Mouse (Mus musculus) kidney, adult 11 months (tissue): ENCODE results near the gene Cfap46.
A peak's percentile ranks its signal among the peaks of the same experiment; 100 is the strongest.
"Not testable (repeated sequence)": the region's sequence is repeated elsewhere in the genome, so short reads cannot be mapped to it uniquely, and the experiment has no call there.

ENCODE experiments used
- DNase-seq: peaks from one replicate; pipeline ENCODE4 v3.0.0; 2022

Cfap46 gene

DNA sequence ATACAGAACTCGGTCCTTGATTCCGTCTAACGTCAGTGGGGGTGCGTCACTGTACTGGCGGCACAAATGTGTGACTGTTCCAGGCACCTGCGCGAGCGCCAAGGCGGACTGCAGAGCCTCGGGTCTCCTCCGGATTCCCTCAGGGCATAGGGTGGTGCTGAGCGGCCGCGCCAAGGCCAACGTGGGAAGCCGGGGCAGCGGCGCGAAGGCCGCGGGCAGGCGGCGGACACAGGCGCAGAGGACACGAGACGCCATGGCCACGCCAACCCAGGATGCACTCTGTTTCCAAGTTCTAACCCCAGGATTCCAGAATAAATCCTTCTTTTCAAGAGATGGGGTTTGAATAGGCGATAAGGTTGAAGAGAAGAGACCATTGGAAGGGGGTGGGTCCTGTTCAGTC, 23.7 kb downstream of the Cfap46 start:
- DNase-seq, result not testable (repeated sequence)

DNA sequence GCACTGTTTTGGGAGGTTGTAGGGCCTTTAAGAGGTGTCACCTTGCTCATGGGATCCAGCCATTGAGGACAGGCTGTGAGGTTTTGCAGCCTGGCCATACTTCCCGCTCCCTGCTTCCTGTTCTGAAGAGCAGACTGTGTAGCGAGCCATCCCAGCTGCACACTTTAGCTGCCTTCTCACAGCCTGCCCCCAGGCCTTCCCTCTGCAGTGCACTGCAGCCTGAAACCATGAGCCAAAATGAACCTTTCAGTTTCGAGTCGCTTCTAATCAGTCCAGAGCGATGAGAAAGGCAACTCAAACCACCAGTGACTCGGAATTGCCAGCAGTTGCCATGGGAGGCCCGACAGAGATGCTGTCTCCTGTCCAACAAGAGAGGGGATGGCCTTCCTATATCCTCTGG, 33.9 kb downstream of the Cfap46 start:
- no peak for DNase-seq

DNA sequence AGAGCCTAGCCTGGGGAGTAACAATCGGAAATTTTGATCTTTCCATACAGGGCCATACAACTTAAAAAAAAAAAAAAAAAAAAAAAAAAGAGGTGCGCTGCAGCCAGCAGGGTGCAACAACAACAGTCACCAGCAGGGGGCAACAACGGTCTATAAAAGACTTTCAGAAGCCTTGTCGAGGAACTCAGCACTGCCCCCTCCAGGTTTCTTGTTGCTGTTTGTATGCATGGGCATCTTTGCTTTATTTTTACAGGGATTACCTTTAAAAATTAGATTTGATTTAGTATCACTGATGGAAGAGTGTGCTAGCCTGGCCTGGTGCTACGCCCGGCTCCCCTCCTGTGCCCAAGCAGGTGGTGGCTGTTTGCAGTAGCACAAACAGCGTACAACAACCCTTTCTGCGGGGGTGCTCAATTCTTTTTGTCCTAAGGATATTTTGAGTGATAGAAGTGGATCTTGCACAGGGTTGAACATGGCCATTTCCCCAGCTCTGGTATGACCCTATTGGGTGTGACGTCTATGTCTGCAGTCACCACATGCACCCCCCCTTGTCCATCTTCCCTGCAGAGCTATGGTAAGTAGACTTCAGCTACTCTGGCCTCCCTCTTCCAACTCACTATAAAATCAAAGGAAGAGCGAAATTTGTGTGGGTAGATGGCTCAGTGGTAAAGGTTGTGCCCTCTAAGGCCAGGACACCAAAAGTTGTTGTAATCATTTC, 35.4 kb downstream of the Cfap46 start:
- DNase-seq, result peak; percentile 76

DNA sequence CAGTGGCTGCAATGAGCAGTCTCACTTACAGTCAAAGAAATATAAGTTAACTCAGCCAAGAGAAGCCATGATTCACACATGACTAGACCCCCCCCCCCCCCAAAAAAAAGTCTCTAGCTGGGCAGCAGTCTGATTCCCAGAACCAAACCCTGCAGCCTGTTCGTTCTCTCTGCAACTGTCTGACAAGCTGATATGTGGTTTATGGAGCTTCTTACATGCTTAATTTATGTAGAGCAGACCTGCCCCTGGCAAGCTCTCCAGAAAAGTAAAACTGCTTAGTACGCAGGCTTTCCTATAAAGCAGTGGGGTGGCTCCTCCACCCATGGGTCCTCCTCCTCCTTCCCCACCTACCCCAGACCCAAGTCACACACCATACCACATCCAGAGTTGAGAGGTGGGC, 50.2 kb downstream of the Cfap46 start:
- no peak for DNase-seq

DNA sequence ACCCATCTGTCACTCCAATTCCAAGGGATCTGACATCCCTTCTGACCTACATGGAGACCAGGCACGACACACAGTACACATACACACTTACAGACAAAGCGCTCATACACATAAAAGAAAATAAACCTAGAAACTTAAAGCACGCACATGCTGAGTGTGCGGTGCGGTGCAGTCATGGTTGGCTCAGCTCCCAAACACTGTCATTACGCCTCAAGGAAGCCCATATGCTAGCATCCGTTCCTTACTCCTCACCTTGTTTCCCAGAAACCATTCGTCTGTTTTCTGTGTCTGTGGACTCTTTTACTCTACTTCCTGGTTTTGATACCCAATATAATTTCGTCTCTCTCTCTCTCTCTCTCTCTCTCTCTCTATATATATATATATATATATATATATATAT, 58.5 kb downstream of the Cfap46 start:
- no peak for DNase-seq

DNA sequence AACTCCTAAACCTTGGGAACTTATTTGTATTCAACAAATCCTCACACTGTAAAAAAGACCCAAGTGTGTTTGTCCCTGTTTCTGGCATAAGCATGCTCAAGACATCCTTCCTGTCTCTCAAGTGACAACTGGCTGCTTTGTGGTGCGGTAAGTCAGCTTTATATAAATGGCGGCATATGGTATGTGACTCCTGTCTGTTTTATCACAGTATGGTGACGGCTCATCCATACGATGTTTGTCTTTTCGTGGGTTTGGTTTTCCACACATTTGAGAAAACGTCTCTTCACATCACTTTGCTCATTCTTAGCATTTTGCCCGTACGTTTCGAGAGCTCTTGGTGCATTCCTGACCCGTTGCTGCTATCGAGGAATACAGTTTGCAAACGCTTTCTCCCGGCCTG, 61.0 kb downstream of the Cfap46 start:
- no peak for DNase-seq

DNA sequence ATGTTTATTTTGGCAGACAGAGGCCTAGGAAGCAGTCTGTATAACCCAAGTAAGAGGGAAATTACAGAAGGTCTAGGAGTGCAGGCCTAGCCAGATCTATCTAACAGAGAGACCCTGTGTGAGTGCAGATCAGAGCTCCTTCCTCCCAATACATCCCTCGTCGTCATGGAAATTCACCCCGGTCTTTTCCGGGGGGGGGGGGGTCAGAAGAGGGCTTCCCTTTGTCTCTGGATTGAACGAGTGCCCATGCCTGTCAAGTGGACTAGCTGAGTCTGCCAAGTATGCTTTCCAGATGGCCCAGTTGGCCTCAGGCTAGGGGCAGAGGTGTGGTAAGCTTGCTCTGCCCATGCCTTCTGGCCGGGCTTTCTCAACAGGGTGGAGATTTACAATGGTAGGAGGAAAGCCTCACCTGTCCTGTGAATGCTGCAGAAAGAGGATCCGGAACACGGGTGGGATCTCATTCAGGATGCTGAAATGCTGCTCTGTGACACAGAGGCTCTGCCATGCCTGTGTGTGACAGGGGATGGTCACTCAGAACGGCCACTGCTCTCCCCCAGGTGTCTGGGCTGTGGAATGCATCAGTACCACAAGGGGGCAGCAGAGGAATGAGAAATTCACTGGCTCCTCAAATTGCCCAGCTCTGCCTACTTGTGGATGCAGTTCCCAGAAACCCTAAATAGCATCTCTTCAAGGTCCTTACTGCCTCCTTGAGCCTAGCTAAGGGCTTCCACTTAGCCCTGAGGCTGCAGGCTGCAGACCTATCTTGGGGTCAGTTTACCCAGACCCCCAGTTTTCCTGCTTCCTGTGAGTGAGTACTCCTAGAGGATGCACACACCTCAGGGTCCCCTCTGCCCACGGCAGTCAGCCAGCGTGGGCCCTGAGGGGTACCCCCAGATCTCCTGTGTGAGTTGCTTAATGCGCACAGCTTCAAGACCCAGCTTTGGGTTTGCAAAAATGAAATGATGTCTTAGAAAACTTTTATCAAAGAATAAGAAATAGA, 67.5 kb downstream of the Cfap46 start:
- peak; percentile 27 for DNase-seq

DNA sequence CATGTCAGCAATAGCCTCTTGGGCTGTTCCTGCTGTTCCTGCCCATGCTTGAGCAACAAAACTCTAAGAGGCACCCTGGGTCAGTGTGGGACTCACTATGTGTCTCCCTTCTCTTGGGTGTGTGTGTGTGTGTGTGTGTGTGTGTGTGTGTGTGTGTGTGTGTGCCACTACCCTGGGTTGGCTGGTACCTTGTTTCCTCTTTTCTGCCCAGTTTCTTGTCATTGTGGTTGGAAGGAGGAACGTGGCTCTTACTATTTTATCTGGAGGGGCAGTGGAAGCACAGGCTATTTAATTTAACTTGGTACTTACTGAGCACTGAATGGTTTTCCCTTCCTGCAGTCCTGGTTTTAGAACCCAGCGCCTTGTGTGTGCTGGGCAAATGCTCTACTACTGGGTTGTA, 73.3 kb downstream of the Cfap46 start:
- DNase-seq, result no peak

DNA sequence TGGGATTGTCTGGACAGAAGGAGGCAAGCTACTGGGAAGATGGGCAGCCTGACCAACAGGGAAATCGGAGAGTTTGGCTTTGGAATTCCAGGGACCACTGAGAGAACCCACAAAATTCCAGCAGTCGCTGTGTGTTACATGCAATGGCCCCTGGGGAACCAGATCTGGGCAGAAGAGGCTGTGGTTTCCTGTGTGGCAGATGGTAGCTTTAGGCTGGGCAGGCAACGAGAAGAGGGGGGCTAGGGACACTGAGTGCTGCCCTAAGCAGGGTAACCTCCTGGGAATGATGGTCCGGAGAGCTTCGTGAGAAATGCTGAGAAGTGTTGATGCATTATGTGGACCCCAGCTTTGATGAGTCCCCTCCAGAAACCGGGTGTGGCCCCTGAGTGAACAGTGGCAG, 87.8 kb downstream of the Cfap46 start:
- no peak for DNase-seq

DNA sequence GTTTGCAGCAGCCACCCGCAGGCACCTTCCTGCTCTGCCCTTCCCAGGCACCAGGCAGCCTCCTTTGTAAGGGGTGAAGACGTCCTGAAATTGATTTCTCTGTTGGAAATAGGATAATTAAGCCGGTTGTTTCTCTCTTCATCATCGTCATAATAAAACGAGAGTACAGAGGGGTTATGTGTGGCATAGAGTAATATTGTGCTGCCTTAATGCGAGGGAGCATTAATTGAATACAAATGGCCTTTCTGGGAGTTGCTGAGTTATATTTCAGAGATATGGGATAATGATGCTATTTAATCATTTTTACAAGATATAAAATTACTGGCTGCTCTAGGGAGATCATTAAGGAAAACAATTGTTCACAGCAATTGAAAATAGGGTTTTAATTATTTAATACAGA, 88.3 kb downstream of the Cfap46 start:
- no peak for DNase-seq

DNA sequence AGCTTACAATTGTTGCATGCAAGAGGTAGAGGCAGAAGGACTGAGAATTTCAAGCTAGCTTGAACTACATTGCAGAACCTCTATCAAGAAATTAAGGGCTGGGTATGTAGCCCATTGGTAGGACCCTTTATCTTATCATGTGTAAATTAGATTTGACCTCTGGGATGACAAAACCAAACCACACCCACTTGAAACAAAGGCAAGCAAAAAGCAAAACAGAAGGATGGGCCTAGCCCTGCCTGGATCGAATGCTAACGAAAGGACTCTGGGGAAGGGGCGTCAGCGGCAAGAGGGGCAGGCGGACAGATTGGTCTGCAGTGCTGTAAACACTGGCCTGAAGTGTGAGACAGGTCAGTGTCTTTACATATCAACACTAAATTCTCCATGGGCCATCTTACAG, 92.3 kb downstream of the Cfap46 start:
- DNase-seq, result no peak

DNA sequence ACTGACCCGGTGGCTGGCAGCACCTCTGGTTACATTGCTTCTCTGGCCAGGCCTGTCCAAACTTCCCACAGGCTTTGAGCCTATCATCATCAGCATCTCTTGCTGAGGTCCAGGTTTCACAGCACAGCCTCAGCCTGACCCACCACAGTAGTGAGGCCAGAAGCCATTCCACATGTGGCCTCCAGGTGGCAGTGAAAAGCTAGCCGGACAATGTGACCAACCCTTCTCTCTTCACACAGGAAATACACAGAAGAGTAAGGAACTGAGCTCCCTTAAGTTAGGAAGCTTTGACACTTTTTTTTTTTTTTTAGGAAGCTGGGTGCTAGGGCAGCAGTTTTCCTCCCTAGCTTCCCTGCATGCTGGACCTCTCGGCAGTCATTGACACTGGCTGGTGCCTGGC, 93.3 kb downstream of the Cfap46 start:
- no peak for DNase-seq

DNA sequence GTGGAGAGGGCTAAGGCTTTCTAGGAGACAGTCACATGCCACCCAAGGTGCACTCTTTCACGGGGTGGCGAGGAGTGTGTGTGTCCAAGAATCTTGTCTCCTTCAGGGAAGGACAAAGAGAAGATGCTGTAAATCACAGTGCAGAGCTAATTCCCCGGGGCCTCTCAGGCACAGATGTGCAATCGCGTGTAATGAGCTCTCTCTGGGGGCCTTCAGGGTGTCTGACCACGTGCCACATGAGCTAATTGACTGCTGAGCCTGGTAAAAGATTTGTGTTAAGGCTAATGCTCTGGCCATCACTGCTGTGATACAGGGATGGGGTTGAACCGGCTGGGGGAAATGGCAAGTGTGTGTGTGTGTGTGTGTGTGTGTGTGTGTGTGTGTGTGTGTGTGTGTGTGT, 95.7 kb downstream of the Cfap46 start:
- no peak for DNase-seq

DNA sequence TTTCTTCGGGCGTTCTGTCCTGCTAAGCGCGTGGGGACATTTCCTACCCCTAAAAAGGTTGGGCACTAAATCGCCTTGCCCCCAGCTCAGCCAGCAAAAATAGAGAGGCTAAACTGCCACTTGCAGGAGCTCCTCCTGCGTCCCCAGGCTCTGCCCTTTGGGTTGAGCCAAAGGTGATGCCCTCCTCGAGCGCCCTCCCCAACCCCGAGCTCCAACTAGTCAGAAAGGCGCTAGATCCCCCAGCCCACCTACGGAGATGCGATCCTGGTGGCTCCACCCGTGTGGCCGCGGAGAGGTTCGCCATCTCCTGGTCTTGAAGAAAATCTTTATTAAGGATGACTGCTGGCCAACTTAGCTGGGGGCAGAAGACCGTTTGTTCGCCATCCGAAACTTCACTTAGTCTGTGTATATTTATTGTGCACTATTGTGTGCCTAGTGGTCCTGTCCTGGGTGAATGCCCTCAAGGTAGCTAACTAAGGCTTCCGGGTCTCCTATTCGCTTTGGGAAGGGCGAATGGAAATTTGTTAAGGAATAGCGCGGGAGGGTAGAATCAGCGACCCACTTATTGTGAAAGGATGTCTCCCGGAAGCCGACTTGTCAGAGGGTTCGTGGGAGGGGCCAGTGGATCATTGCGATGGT, 98.3 kb downstream of the Cfap46 start:
- DNase-seq, result no peak

DNA sequence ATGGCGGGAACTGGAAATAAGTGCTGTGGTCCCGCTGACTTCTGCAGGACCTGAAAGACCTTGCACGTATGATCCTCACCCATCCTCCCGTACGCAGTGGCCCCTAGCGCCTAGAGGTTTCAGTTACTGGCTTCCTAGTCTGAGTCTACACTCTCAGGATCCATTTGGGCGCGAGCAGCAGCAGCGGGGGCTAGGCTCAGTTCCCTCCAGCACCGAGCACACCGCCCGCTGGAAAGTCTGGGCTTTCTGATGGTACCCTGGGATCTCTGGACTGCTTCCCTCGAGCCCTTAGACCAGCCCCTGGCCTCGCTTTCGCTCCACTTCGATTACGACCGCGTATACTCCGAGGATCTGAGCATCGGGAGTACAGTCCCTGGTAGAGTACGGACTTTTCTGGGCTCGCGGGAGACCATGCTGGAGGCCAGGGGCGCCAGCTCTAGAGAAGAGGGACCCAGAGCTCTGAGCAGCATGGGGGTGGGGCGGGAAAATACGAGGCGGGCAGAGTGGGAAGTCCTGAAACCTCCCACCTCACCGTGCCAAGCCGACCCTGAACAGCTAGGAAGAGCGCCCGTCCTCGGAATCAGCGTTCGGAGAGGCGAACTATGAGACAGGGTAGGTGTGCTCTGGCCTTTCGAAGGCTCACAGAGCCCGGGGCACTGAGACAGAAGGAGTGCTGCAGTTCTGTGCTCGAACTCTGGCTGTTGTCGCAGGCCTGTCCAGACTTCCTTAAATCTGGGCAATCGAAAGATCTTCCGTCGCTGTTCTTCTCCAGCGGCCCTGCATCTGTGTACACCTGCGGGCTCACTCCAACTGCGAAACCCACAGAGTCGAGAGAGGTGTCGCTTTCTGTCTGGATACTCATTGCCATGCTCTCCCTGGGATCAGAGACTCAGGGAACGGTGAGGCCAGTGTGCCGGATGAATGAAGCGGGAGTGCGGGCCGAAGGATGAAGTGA, 99.1 kb downstream of the Cfap46 start:
- DNase-seq, result no peak

DNA sequence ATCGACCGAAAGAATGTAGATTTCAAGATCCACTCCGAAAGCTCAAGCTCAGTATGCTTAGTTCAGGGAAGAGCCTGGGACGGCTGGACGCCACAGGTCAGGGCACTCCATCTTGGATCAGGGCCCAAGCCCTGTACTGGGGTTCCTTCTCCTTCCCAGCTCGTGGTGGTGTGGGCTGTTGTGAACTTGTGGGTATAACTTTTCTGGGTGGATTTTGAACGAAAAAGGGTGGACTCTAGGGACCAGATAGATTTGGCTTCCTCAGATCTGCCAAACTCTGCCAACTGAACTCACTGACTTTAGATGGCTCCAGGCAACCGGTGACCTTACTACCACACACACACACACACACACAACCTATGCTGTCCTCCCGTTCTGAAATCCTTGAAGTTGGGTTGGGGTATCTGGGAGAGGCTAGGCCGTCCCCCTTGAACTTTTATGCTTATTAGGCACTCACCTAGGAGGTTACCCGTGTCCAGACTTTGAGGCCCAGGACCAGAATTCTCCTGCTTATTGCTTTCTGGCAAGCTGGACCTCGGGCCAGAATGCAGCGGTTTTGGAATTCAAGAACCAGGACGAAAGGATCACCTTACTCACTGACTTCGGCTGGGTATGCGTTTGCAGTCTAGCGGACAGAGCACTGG, 100.4 kb downstream of the Cfap46 start:
- DNase-seq, result no peak

DNA sequence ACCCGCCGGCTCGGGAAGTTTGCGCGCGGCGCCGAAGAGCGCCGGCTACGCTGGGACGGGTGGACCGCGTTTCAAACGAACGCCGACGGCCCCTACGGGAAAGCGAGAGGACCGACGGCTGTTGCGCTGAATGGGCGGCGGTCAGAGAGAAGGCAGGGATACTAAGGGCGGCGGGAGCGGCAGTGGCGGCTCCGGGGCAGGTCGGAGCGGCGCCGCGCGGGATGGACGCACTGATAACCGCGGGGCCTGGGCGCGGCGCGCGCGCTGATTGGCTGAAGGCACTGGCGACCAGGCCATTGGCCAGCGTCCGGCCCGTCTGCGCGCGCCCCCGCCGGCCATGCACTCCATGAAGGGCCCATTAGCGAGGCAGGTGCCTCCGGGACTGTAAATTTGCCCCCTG, 101.0 kb downstream of the Cfap46 start, which contains the start of gene Nkx6-2:
Nkx6-2 (minus strand) TSS at position 203 of the 400 bp plus-strand sequence.
- DNase-seq, result no peak

DNA sequence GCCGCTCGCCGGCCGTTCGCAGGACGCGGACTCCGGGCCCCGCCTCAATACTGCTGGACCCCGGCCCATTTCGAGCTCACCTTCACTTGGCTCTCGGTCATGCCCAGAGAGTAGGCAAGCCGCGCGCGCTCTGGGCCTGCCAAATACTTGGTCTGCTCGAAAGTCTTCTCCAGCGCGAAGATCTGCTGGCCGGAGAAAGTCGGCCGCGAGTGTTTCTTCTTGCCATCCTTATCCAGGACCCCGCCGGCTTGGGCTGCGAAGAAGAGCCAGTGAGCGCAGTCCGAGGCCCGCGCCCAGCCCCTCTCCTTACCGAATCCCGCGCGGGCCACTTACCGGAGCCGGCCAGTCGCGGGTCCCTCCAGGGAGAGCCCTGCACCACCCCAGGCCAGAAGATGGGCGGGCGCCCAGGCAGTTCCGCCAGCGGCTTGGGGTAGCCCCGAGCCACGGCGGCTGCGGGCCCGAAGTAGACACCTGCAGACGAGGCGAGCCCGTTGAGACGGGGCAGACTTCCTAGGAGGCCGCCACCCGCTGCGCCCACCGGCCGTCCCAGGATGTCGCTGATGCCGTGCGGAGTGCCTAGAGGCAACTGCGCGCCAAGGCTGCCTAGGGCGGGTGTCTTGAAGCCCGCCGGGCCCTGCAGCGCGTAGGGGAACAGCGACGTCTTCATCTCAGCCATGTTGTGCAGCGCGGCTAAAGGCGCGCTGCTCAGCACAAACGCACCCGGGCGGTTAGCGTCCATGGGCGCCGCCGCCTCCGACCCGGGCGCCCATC, 101.6 kb downstream of the Cfap46 start:
- no peak for DNase-seq

DNA sequence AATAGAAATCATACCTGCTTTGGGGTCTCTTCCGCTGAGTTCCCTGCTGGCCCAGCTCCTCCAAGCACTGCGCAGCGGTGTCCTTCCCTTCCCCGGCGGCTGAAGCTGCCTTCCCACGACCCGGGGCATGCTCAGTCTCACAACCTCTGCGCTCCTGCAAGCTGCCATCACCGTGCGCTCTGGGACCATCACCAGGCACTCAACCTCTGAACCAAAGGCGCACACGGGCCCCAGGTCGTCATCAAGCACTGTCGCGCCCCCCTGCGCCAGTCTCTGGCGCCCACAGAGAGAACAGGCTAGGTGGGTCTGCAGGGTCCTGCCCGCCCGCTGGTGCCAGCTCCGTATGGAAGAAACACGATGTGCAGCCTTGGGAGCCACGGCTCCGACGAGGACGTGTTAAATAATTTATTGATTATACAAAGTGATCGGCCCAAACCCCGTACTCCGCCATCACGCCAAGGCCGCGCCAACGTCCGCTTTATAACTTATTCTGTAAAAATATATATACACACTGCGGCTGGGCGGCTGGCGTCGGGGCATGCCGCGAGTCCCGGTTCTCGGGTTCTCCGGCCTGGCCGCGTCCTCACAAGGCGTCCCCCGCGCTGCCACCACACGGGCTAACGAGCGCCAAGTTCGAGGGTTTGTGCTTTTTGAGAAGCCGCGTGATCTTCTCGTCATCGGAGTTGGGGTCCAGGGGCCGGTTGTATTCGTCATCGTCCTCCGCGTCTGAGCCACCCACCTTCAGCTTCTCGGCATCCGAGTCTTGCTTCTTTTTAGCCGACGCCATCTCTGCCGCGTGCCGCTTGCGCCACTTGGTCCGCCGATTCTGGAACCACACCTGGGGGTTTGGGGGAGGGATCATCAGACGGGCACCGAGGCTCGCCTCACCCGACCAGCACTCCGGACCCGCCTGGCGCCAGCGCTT, 102.5 kb downstream of the Cfap46 start:
- no peak for DNase-seq
